Mouse (Mus musculus) MEL-GATA-1-ER (cell line): Measurements from ENCODE around the gene Tulp4.
"Not testable (repeated sequence)": the region's sequence is repeated elsewhere in the genome, so short reads cannot be mapped to it uniquely, and the experiment has no call there.

Experiments
- DNase-seq: peaks from one replicate; pipeline ENCODE4 v3.0.0-alpha.2; 2012; ENCODE audit warnings: low read depth; ENCODE audit errors: extremely low read depth

Tulp4 gene

GRCm38 (mm10) chr17:6274693-6275092 is 168.5 kb downstream of the Tulp4 start:
- not testable (repeated sequence) for DNase-seq

- not testable (repeated sequence) for DNase-seq
Observed at GRCm38 (mm10) chr17:6279205-6279604, 173.0 kb downstream of the Tulp4 start.

GRCm38 (mm10) chr17:6279772-6280171 is 173.5 kb downstream of the Tulp4 start:
- DNase-seq = not testable (repeated sequence)

- not testable (repeated sequence) for DNase-seq
Observed at GRCm38 (mm10) chr17:6280513-6280912, 174.3 kb downstream of the Tulp4 start.

- DNase-seq = not testable (repeated sequence)
Observed at GRCm38 (mm10) chr17:6283137-6283536, 176.9 kb downstream of the Tulp4 start.

- not testable (repeated sequence) for DNase-seq
Observed at GRCm38 (mm10) chr17:6286169-6286568, 179.9 kb downstream of the Tulp4 start.

- DNase-seq = not testable (repeated sequence)
Observed at GRCm38 (mm10) chr17:6289045-6289444, 182.8 kb downstream of the Tulp4 start.

- DNase-seq = not testable (repeated sequence)
Observed at GRCm38 (mm10) chr17:6293882-6294281, 187.6 kb downstream of the Tulp4 start.

GRCm38 (mm10) chr17:6297060-6297795 is 191.0 kb downstream of the Tulp4 start:
- DNase-seq = not testable (repeated sequence)

- DNase-seq = not testable (repeated sequence)
Observed at GRCm38 (mm10) chr17:6300190-6300863, 194.1 kb downstream of the Tulp4 start.
